Mouse (Mus musculus) cerebellum, postnatal 36 days (tissue): Measurements from ENCODE around the gene Igfbp1.
A peak's percentile ranks its signal among the peaks of the same experiment; 100 is the strongest.
"Not testable (repeated sequence)": the region's sequence is repeated elsewhere in the genome, so short reads cannot be mapped to it uniquely, and the experiment has no call there.

Experiments
- DNase-seq, 2 experiments: peaks; one replicate each; pipeline ENCODE4 v3.0.0; 2021 to 2022; ENCODE audit warnings: mixed read lengths in 2 of 2

Igfbp1 gene

DNA sequence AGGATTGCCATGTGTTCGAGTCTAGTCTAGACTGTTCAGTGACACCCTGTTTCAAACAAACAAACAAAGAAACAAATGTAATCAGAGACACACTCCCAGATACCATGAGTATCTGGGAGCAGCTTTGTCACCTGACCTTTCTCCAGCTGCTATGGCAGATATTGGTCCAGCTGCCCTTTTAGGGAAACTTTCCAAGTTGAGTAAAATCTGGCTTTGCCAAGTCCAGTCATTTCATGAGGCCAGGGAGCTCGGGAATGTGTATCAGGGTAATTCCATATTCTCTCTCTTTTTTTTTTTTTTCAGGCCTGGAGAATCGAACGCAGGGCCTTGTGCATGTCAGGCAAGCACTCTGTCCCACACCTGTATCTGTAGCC, 2.3 kb upstream of the Igfbp1 start:
- DNase-seq: no peak

DNA sequence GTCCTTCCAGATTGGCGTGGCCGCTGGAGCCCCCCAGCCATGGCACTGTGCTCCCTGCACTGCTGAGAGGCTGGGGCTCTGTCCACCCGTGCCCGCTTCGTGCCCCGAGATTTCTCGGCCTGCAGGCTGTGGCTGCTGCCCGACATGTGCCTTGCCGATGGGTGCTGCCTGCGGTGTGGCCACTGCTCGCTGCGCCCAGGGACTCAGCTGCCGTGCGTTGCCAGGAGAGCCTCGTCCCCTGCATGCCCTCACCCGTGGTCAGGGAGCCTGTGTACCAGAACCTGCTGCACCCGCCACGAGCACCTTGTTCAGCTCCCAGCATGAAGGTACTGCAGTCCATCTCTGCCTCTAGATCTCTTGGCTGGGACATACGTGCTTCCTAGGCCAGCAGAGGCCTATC, 424 bp downstream of the Igfbp1 start:
- no peak for DNase-seq

DNA sequence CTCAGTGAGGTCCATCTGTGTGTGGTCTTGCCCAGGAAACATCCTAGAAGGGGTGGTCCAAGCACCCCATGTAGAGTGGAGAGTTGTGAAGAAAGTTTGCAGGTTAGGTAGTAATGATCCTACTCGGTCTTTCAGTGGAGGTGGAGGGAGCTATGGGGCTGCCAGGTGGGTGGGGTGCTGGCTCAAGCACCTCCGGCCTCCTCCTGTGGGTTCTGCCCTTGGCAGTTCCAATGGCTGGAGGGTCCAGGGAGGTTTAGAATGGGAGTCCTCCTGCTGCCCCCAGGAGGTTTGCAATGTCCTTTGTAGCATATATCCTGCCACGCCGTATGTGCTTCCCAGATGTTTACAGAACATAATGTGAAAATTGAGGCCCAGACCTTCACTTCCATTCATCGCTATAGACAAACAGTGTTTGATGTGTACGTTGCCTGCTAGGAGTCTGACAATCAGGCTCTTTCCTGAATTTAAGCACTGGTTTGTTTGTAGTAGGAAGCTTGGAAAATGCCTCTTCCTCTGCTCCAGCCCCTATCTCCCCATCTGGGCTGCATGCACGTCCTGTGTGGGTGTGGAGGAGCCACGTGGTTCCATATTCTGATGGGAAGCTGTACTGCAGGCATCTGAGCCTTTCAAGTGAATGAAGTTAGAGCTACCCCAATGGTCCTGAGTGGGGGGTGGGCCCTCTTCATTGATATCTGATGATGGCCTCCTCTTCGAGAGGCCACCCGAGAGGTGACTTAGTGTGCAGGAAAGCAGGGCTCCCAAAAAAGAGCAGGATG, 1.1 kb downstream of the Igfbp1 start:
- DNase-seq: no peak

DNA sequence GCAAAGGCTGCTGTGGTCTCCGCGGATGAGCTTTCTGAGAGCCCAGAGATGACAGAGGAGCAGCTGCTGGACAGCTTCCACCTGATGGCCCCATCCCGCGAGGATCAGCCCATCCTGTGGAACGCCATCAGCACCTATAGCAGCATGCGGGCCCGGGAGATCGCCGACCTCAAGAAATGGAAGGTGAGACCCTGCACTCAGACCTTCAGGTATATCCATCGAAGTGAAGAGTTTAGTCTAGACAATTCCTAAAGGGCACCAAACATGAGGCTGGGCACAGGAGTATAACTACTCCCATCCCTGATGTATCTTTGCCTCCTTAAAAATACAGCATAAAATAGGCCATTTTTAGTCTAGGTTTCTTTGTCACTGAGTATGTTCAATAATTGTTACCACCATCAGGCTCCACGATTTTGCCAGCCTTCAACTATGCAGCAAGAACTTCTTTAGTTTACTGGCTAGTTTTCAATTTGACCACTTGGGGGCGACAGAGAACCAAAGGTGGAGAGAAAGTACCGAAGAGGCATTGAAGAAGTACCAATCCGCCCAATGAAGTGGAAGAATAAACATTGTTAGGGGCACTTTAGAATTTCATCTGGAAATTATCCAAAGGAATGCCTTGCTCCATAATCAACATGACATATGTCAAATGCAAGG, 2.3 kb downstream of the Igfbp1 start:
- DNase-seq: peak; percentile 43 to 64

DNA sequence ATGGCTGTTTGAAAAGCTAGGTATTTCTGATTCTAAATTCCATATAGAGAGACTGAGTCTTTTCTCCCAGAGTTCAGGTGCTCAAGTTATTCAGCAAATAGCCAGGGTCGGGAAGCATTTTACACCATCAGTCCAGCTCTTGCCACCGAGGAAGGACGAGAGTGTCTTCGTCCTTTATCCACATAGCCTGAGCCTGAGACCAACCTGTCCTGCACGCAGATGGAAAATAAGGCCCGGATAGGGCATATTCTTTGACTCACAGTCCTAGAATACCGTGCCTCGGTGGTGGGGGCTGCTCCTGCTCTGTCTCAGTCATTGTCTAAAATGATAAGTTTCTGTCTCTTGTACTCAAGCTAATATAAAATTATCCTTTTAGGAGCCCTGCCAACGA, 2.8 kb downstream of the Igfbp1 start:
- DNase-seq: no peak

DNA sequence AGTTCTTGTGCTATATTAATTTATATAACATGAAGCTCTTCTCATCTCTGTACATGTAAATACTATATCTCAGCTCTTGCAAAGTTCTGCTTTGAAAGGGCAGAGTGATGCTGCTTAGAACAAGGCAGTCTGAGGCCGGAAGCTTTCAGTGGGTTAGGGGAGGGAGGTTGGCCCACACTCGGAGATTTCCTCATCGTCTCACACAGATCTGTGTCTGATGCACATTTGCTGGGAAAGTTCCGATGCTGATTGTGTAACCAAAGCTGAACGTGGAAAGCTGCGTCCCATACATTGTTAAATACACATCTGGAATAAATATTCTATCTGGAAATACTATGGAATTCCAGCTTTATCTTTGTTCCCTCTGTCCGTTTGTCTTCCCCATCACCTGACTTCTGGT, 4.6 kb downstream of the Igfbp1 start:
- DNase-seq: no peak

DNA sequence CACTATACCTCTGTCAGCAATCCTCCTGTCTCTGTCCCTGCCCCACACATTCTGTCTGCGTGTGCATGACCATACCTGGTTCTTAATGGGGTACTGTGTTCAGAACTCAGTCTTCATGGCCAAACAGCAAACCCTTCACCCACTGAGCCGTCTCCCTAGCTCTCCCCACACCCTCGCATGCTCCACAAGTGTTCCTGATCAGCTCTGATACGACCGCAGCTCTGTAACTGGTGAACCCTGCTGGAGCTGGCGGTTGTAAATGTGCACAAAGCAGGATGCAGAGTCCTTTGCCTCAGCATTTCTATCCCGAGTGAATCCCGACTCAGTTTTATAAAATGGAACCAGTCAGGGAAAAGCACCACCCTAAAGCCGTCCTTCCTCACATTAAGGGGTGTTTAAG, 6.3 kb downstream of the Igfbp1 start:
- no peak for DNase-seq

DNA sequence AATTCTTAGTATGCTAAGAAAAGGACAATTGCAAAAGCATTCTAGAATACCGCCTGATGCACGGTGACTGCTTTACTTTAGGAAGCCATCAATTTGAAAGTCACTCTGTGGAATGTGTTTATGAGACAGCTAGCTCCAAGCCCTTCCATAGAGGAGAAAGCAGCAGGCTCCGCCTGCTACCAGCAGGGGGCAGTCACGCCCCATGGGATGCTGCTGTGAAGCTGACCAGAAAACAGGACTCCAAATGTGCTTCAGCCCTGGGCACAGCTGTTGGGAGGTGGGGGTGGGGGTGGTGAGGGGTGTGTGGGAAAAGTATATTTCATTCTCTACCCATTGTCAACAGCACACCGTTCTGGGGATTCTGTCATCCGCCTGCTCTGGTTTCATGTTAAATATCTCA, 12.8 kb downstream of the Igfbp1 start:
- DNase-seq: peak; percentile 68 to 76

DNA sequence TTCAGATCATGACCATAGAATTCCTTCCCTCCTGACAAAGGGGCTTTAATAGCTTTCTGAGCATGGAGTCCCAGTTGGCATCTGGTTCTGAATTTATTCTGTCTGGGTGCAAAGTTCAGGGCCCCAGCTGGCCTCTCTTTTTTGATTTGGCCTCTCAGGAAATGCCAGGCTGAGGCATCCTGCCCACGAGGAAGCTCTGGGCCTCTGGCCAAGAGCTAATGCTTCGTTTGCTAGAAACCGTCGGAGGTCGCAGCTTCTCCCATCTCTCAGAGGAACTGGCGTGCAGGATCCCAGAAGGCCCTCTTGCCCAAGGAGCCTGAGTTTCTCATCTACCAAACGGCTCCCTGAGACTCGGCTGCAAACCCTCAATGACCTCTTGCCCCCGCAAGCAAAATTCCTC, 13.6 kb downstream of the Igfbp1 start:
- DNase-seq: no peak

DNA sequence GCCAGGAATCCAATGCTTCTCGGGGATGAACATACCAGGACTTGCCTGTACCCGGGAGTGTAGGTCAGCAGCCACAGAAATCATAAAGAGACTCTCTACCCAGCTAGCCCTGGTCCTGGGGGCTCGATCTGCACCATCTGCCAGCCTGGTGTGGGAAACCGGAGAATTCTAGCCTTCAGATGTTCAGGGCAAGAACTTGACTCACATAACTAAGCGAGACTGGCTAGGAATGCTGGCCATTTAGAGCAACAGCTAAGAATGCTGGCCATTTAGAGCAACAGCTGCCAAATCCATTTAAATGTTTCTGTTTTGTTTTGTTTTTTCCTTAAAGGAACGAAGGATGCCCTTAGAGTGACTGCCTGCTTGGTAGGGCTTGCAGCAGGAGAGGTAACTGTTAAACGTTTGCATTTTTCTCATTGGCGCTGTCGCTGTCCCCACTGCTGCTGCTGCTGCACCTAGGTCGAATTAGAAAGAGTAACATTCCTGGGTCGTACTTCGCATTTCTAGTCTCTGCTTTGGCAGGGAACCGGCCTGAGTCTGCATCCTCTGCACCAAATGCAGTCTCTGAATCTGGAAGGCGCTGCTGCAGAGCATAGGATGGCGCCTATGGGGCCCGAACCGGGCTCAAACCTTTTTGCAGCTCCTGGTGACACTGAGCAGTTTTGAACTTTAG, 14.7 kb downstream of the Igfbp1 start:
- DNase-seq: no peak

DNA sequence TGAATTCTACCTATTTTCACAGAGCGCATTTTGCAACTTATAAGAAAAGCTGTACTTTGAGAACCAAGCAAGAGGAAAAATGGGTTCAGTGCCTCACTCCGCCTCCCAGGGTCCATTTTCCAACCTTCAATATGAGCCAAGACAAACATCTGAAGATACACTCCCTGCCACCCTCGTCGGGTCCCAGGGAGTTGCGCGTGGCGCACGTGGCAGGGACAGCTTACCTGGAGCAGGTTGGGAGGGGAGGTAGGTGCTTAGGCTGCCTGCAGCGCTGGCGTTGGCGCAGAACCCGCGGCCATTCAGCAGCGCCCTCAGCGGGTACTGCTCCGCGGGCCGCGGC, 15.5 kb downstream of the Igfbp1 start:
- no peak for DNase-seq

DNA sequence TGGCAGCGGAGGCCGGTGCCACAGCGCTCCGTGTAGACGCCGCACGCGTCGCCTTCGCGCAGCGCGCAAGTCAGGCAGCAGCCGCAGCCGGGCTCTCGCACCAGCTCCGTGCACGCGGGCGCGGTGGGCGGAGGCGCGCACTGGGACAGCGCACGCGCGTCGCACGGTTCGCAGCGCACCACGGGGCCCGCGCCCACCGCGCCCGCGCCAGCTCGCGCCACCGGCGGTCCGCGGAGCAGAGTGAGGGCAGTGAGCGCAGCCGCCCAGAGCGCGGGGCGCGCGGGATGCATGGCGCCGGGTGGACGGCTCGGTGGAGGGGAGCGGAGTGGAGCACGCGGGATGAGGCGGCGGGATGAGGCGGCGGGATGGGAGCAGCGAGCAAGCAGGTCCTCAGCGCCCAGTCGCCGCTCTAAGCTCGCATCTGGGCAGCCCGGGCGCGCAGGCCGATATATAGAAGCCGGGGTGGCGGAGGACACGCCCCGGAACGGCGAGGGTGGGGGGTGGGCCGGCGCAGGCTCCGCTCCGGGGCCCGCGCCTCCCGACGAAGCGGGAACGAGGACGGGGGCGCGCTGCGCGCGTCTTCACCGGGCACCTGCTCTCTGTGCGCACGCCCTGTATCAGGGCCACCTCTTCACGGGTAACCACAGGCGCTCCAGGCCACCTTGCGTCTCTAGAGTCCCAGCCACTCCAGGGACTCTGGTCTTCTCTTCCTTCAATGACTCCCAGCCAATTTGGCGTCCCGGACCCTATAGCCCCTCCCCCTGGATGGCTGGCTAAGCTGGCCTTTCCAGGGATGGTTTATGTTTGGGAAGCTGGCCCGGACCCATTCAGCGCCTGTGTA, 16.1 kb downstream of the Igfbp1 start, which contains the start of gene Igfbp3:
Gene Igfbp3, minus strand, starts transcription at position 423 of the 841 bp plus-strand sequence.
- DNase-seq: peak; percentile 53 to 66

DNA sequence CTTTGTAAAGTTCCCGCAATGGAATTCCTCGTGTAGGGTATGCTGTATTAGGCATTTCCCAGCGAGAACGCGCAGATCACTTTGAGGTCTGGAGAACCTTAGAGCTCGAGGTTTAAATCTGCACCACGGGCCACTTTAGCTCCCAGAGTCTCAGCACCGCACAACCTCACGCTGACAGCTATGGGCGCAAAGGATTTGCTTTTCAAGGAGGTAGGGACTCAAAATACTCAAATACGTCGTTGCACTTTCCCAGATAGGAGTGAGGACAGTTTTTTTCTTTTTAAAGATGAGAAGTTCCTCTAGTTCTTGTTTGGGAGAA, 16.7 kb downstream of the Igfbp1 start:
- DNase-seq: no peak

DNA sequence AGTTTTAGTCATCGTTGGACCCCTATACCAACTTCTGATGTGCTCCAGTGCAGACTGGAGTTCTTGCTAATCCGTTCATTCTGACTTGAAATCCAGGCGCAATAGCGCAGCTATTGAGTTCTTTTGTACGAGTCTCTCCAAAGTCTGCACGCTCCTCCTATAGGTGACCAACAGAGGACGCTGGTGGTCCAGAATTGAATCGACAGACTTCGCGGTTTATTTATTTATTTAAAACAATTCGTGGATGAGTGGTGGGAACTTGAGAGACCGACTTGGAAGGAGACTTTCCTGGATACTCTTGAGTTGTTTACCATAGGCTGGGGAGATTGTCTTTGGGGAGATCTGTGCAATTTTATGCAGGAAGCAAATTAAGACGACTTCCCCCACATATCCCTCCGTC, 17.2 kb downstream of the Igfbp1 start:
- peak; percentile 42 to 55 for DNase-seq

DNA sequence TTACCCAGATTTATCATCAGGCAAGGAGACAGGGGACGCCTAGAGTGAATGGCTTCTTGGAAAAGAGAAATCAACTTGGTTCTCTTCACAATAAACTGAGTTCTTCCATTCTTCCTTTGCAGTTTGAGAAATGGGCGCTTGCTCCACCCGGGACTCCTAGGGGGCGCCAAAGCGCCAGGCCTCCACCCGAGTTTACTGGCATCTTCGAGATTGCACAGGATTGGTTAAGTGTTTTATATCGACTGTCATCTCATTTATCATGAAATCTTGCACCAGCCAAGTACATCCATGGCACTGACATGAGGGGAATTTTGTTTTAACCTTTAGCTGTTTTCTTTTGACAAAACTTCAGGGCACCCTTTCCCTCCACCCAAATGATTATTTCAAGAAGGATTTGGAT, 18.1 kb downstream of the Igfbp1 start:
- peak; percentile 67 to 72 for DNase-seq

DNA sequence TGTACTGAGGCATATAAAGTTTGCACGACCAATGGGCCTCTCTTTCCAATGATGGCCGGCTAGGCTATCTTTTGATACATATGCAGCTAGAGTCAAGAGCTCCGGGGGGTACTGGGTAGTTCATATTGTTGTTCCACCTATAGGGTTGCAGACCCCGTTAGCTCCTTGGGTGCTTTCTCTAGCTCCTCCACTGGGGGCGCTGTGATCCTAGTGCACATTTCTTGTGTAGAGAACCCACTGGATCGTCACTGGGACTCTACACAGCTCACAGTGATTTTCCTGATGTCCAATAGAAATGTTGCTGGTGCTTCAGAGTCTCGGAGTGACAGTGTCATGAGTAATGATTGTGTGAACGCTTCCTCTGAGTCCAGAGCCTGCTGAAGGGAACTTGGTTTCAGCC, 24.2 kb downstream of the Igfbp1 start:
- not testable (repeated sequence) for DNase-seq

DNA sequence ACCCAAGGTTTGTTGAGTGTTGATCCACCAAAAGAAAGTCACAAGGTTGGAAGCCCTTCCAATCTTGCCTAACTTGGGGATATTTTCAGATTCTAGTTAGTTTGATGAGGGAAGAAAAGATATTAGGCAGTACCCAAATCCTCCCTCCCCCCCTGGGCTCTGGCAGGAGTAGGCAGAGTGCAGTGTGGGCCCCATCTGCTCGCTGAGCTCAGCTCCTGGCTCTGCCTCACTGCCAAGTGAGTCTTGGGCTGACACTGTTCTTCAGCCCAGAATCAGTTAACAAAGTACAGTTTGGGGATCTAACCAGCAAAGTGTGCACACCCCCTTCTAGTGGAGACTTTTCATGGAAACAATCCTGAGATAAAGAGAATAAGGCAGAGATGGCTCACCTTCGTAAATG, 28.6 kb downstream of the Igfbp1 start:
- DNase-seq: peak; percentile 13 to 43

DNA sequence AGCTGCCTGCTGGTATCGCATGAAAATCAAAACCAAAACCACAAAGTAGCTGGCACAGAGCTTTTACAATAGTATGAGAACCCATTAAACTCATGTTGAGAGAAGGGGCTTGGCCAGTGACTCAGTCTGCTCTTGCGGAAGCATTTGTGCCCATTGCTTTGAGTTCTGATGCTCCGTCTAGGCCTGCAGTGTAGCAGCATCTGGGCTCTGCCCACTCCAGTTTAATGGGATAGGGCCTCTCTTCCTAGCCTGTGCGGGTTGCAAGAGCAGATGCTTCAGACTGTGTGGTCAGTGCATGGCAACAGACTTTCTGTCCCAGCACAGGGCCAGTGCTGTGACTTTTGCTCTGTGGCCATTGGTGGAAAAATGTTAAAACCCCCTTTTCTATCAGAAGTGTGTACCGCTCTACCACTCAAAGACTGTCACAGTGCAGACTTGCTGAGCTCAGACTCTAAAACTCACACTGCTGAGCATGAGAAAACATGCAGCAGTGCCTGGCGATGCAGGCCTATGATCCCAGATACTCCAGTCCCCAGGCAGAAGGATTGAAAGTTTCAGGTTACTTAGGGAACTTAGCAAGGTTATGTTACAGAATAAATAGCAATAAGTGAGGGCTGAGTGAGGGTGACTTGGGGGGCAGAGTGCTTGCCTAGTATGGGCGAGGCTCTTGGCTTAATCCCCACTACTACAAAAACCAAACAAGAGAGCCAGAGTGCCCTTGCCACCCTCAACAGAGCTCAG, 29.4 kb downstream of the Igfbp1 start:
- DNase-seq: no peak

DNA sequence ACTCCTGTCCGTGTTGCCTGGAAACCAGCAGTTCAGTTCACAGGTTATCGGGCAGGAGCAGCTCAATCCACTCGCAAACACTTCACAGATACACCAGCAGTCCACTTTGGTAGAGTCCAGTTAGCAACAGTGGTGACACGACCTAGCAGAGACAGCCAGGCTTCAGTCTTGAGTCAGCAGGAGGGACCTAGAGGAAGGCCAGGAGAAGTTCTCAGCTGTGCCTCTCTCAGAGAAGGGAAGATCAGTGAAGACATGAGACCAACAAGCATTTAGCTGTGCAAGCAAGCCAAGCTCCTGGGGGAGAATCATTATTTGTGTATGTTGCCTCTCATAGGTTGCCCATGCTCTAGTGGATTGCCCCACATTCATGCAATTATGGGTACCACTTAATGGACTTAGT, 30.5 kb downstream of the Igfbp1 start:
- no peak for DNase-seq

DNA sequence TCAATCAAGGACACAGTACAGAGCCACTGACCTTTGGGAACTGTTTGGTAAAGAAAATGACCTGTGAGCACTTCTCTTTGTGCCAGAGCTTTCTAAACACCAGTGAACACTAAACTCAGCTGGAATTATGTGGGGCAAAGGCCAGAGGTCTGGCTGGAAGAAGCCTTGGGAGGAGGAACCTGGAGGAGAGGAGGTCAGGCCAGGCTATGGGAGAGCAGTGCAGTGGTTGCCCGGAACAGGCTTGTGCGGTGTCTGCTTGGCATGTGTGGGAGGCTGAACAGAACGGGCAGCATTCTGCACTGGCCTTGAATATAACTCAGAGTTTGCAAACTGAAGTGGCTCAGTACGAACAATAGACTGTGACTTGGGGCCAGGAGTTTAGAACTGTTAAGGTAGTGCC, 32.4 kb downstream of the Igfbp1 start:
- DNase-seq: no peak

DNA sequence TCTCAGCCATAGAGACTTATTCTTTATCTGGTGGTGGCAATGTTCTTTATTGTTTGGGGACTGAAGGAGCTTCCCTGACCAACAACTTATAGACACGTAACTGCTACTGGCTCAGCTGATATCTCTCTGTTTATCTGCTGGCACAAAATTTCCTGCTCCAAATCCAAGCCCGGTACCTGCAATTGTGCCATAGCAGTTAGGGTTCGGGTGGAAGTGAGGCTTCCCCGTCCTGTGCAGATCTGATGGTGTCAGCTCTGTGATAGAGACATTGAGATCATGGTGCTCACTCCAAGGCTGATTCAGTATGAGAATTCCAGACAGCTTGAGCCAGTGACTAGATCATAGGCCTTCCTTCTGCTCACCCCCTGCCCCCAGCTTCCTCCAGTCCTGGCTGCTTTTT, 34.4 kb downstream of the Igfbp1 start:
- DNase-seq: no peak

DNA sequence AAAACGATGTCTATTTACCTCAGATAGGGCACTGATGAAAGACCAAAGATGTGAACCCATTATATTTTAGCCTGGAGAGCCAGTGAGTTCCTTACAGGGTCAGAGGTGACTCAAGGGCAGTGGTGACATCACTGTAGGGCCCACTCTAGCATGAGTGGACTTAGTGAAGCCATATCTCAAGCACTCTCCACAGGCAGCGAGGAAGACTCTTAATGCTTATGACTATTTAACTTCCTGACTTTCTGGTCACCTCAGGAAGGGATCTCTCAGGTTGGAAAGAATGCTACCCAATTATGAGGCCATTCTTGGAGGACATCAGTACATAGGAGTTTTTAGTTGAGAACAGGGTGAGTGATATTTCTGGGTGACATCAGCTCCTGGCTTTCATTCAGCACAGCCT, 35.8 kb downstream of the Igfbp1 start:
- DNase-seq: no peak

DNA sequence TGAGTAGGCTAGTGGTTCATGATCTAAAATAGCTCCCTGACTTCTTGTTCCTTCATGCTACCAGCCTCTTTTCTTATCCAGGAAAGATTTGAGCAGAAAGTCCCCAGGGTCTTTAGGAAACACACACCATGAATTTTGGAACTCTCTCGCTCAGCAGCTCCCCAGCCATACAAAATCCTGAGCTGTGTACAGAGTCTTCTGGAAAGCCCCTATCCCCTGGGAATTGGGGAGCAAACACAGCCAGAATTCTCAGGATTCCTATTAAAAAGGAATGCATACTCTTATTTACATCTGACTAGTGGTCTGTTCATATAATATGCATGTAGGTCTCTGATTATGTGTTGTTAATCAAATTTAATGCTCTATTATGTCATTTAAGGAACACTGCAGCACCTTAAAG, 36.9 kb downstream of the Igfbp1 start:
- no peak for DNase-seq
